Mouse (Mus musculus): ENCODE data around the gene Wdr89.

DNA sequence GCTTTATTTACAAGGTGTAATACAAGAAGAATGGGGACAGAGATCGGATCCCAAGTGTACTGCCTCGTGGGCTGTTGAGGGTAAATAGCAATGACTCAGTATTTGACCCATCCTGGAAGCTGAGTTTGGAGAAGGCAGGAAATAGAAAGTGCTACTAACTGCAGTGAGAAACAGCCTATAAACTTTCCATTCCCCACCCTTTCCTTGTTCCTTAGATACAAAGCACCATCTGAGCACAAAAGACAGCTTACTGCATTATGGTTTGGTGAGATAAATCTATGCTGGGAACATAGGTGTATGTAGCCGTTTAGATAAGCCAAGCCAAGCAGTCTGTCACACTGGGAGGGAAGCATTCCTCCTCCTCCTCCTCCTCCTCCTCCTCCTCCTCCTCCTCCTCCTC, 46.5 kb downstream of the Wdr89 start:
- TF ChIP-seq E2F4 (IDR thresholded peaks at IDR 0.05; ENCODE audit: insufficient read depth) (no peak), POLR2A (IDR thresholded peaks at IDR 0.05; ENCODE audit: insufficient read length, low read depth) (no peak), USF1 (IDR thresholded peaks at IDR 0.05; ENCODE audit: low read depth) (no peak), MAX (IDR thresholded peaks at IDR 0.05; ENCODE audit: low read depth) (no peak), REST (IDR thresholded peaks at IDR 0.05; ENCODE audit: insufficient read depth, insufficient read length) (no peak), MYOG (IDR thresholded peaks at IDR 0.05; ENCODE audit: control insufficient read depth in 1 of 3, insufficient read depth in 1 of 3, insufficient read length in 2 of 3, low read depth in 2 of 3) (no peak)

Data from myocyte (in vitro differentiated cells).